Mouse (Mus musculus) heart, embryonic 12.5 days (tissue): ENCODE measurements around the gene Pptc7. TPM values are rescaled to one million over a fixed set of nuclear protein-coding genes. Genes with fewer than 3 reads are reported as not detected.

ENCODE experiments used
- ATAC-seq: fragments of 200-750 bp; cut with Nextera tagmentation; 2 replicates; pipeline ENCODE4 v1.8.0; 2017; ENCODE audit warnings: moderate TSS enrichment, moderate library complexity; ENCODE audit not compliant: insufficient number of reproducible peaks, low FRiP score
- H3K27ac ChIP-seq: fragments of 300-500 bp; sonication (generic); 2 replicates; pipeline ENCODE4 v1.5.1; 2016; ENCODE audit warnings: mild to moderate bottlenecking, moderate library complexity; ENCODE audit not compliant: poor library complexity, severe bottlenecking
- H3K27me3 ChIP-seq: fragments of 300-500 bp; sonication (generic); replicated peaks from 2 replicates; pipeline ENCODE4 v1.6.1; 2016; ENCODE audit warnings: mild to moderate bottlenecking, moderate library complexity
- H3K36me3 ChIP-seq: fragments of 300-500 bp; sonication (generic); 2 replicates; pipeline ENCODE4 v1.6.1; 2016; ENCODE audit warnings: mild to moderate bottlenecking, moderate library complexity
- H3K4me1 ChIP-seq: fragments of 300-500 bp; sonication (generic); replicated peaks from 2 replicates; pipeline ENCODE4 v1.6.1; 2016; ENCODE audit warnings: mild to moderate bottlenecking
- H3K4me2 ChIP-seq: fragments of 300-500 bp; sonication (generic); 2 replicates; pipeline ENCODE4 v1.6.1; 2016; ENCODE audit warnings: mild to moderate bottlenecking, moderate library complexity
- H3K4me3 ChIP-seq: fragments of 300-500 bp; sonication (generic); 2 replicates; pipeline ENCODE4 v1.5.1; 2016; ENCODE audit warnings: mild to moderate bottlenecking
- H3K9ac ChIP-seq: fragments of 300-500 bp; sonication (generic); 2 replicates; pipeline ENCODE4 v1.6.1; 2016; ENCODE audit warnings: mild to moderate bottlenecking, moderate library complexity
- H3K9me3 ChIP-seq: fragments of 300-500 bp; sonication (generic); replicated peaks from 2 replicates; pipeline ENCODE4 v1.6.1; 2016; ENCODE audit warnings: mild to moderate bottlenecking, moderate library complexity
- WGBS: fragments of 180-500 bp; shearing (Covaris S2); methylation state at CpG from one replicate; pipeline ENCODE4 v1.1.7; 2016; 5-methylcytosine and 5-hydroxymethylcytosine counted together
- polyA plus RNA-seq: library from polyadenylated mRNA; unstranded; fragments of >200 nt; fragmentation: Nextera tagmentation; extraction: Ambion mirVana; gene quantifications from 2 replicates; pipeline ENCODE4 v1.2.1, GENCODE M21; 2016

Gene Pptc7
- polyA plus RNA-seq, 1 experiment from 2014 or later: 13.4 TPM

GRCm38 (mm10) chr5:122267899-122268298, 16.3 kb upstream of the Pptc7 start:
- Histone ChIP-seq H3K27me3 (no peaks in the 10 kb centered on the region), H3K9ac (no peak overlapping the region), H3K27ac (no peak overlapping the region), H3K4me2 (no peak overlapping the region), H3K4me3 (no peak overlapping the region), H3K4me1 (peaks cover 12% of the 10 kb centered on the region), H3K36me3 (no peaks in the 10 kb centered on the region), H3K9me3 (no peaks in the 10 kb centered on the region)
- ATAC-seq: no peak
- 23% methylated on average over 5 of the region's 5 CpGs for WGBS

GRCm38 (mm10) chr5:122268858-122269604, 15.1 kb upstream of the Pptc7 start:
- no peaks in the 10 kb centered on the region for H3K36me3 ChIP-seq
- 55% methylated on average over 12 of the region's 12 CpGs for WGBS
- H3K4me1 ChIP-seq: peaks cover 7% of the 10 kb centered on the region; the same call in 1 of the 2 replicates
- no peak overlapping the region for H3K27ac ChIP-seq
- H3K9me3 ChIP-seq: no peaks in the 10 kb centered on the region
- no peaks in the 10 kb centered on the region for H3K27me3 ChIP-seq
- no peak for ATAC-seq
- no peak overlapping the region for H3K4me3 ChIP-seq
- no peak overlapping the region for H3K9ac ChIP-seq
- H3K4me2 ChIP-seq: no peak overlapping the region

- Histone ChIP-seq H3K9ac (no peak overlapping the region), H3K4me1 (peaks cover 10% of the 10 kb centered on the region; the same call in 1 of the 2 replicates), H3K4me2 (no peak overlapping the region), H3K36me3 (no peaks in the 10 kb centered on the region), H3K4me3 (no peak overlapping the region), H3K27ac (no peak overlapping the region), H3K9me3 (no peaks in the 10 kb centered on the region), H3K27me3 (0 out of 2 replicates have a peak, but pooled peaks cover 3% of the 10 kb centered on the region)
- no peak for ATAC-seq
- 75% methylated on average over 5 of the region's 5 CpGs for WGBS
Measured at GRCm38 (mm10) chr5:122272821-122273220, 11.3 kb upstream of the Pptc7 start.

- Histone ChIP-seq H3K27ac (no peak overlapping the region), H3K27me3 (0 out of 2 replicates have a peak, but pooled peaks cover 3% of the 10 kb centered on the region), H3K4me2 (no peak overlapping the region), H3K4me1 (0 out of 2 replicates have a peak, but pooled peaks cover 3% of the 10 kb centered on the region), H3K4me3 (no peak overlapping the region), H3K9me3 (no peaks in the 10 kb centered on the region), H3K9ac (no peak overlapping the region), H3K36me3 (no peaks in the 10 kb centered on the region)
- WGBS: 37% methylated on average over 5 of the region's 5 CpGs
- no peak for ATAC-seq
Measured at GRCm38 (mm10) chr5:122274785-122275184, 9.4 kb upstream of the Pptc7 start.

DNA sequence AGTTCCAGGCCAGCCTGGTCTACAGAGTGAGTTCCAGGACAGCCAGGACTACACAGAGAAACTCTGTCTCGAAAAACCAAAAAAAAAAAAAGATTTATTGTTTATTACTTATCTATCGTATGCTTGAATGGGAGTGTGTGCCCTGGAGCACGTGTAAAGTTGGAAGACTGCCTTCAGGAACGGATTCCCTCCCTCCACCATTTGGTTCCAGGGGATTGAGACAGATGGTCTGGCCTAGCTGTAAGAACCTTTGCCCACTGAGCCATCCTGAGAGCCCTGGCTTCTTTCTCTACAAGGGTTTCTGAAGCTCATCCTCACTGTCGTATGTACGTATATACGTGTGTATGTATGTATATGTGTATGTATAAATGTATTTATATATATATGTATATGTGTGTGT, 5.2 kb upstream of the Pptc7 start:
- Histone ChIP-seq H3K4me1 (peaks cover 19% of the 10 kb centered on the region), H3K27me3 (0 out of 2 replicates have a peak, but pooled peaks cover 3% of the 10 kb centered on the region), H3K36me3 (no peaks in the 10 kb centered on the region), H3K4me3 (no peak overlapping the region), H3K9me3 (no peaks in the 10 kb centered on the region), H3K27ac (no peak overlapping the region), H3K9ac (no peak overlapping the region), H3K4me2 (no peak overlapping the region)
- WGBS: 83% methylated on average over 7 of the region's 7 CpGs
- no peak for ATAC-seq

DNA sequence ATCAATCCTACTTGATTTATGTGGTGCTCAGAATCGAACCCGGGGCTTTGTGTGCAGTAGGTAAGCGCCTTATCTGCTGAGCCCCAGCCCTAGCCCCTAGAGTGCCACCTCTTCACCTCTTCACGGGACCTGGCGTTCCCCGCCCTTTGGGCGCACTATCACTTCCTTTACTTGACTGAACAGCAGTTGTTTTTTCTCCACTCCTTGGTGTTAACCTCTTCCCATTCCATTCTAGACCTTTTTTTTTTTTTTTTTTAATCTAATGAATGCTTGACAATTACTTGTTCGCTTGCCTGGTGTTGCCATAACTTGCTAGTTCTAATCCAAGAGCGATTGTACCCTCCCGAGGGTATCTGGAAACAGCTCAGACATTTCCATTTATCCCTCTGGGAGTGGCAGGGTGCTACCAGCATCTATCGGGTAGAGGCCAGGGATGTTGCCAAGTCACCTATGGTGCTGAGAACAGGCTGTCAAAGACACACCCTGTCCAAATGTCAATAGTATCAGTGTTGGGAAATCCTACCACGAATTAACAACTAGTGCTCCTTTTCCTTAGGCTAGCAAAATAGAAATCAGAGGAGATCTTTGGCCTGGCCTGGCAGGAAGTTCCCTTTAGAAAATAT, 4.3 kb upstream of the Pptc7 start:
- peak overlapping the region; percentile 55; the same call in 1 of the 2 replicates for H3K4me2 ChIP-seq
- no peaks in the 10 kb centered on the region for H3K9me3 ChIP-seq
- WGBS: 69% methylated on average over 12 of the region's 12 CpGs
- H3K27ac ChIP-seq: no peak overlapping the region
- no peaks in the 10 kb centered on the region for H3K36me3 ChIP-seq
- H3K4me3 ChIP-seq: no peak overlapping the region
- H3K4me1 ChIP-seq: peaks cover 16% of the 10 kb centered on the region
- no peak overlapping the region for H3K9ac ChIP-seq
- ATAC-seq: no peak
- 0 out of 2 replicates have a peak, but pooled peaks cover 3% of the 10 kb centered on the region for H3K27me3 ChIP-seq

GRCm38 (mm10) chr5:122280422-122280826, 3.7 kb upstream of the Pptc7 start:
- Histone ChIP-seq H3K9ac (0 out of 2 replicates have a peak overlapping the region, but pooled peaks have one; percentile 9), H3K36me3 (no peaks in the 10 kb centered on the region), H3K9me3 (no peaks in the 10 kb centered on the region), H3K27ac (no peak overlapping the region), H3K4me1 (peaks cover 20% of the 10 kb centered on the region), H3K27me3 (no peaks in the 10 kb centered on the region), H3K4me3 (no peak overlapping the region), H3K4me2 (peak overlapping the region; percentile 55)
- WGBS: 18% methylated on average over 6 of the region's 6 CpGs
- ATAC-seq: no peak

DNA sequence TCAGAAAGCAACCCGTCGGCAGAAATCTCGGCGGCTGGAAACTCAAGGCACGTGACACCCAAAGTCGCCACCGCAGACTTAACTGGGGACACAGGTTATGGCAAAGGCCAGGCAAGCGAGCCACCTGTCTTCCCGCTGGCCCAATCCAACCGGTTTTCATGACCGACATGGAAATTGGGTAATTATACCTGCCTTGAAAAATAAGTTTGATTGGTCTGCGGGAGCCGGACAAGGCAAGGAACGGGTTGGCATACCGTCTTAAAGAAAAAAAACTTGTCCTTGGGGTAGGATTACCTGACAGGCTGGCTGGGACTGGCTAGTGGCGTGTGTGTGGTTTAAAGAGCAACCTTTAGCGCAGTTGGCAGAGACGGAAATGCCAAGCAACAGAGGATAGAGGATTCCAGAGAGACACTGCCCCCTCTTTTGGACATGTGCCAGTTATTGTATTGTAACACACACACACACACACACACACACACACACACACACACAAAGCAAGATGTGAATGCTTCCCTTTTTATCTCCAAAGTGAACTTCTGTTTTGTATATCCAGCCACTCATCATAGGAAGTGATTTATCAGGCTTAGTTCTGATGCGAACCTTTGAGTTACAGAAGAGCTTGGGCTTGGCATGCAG, 3.2 kb upstream of the Pptc7 start:
- H3K9me3 ChIP-seq: no peaks in the 10 kb centered on the region
- 28% methylated on average over 19 of the region's 19 CpGs for WGBS
- no peaks in the 10 kb centered on the region for H3K27me3 ChIP-seq
- H3K4me2 ChIP-seq: peak overlapping the region; percentile 55
- H3K9ac ChIP-seq: 0 out of 2 replicates have a peak overlapping the region, but pooled peaks have one; percentile 9
- ATAC-seq: no peak
- no peak overlapping the region for H3K27ac ChIP-seq
- no peaks in the 10 kb centered on the region for H3K36me3 ChIP-seq
- H3K4me3 ChIP-seq: no peak overlapping the region
- peaks cover 25% of the 10 kb centered on the region for H3K4me1 ChIP-seq

GRCm38 (mm10) chr5:122283828-122284182, 360 bp upstream of the Pptc7 start:
- peak overlapping the region; percentile 99 for H3K4me2 ChIP-seq
- H3K27me3 ChIP-seq: no peaks in the 10 kb centered on the region
- H3K4me3 ChIP-seq: peak overlapping the region; percentile 85; the same call in 1 of the 2 replicates
- WGBS: 24% methylated on average over 2 of the region's 2 CpGs
- no peaks in the 10 kb centered on the region for H3K9me3 ChIP-seq
- no peak overlapping the region for H3K27ac ChIP-seq
- peaks cover 12% of the 10 kb centered on the region for H3K36me3 ChIP-seq
- peaks cover 40% of the 10 kb centered on the region for H3K4me1 ChIP-seq
- no peak for ATAC-seq
- no peak overlapping the region for H3K9ac ChIP-seq

GRCm38 (mm10) chr5:122285029-122285766, 1.0 kb downstream of the Pptc7 start:
- H3K9ac ChIP-seq: peak overlapping the region; percentile 97
- H3K4me3 ChIP-seq: peak overlapping the region; percentile 85
- H3K36me3 ChIP-seq: peaks cover 19% of the 10 kb centered on the region
- no peaks in the 10 kb centered on the region for H3K27me3 ChIP-seq
- H3K4me1 ChIP-seq: peaks cover 37% of the 10 kb centered on the region
- ATAC-seq: peak; percentile 42
- H3K4me2 ChIP-seq: peak overlapping the region; percentile 99
- WGBS: under 1% methylated on average over 34 of the region's 34 CpGs
- peak overlapping the region; percentile 87 for H3K27ac ChIP-seq
- 0 out of 2 replicates have a peak, but pooled peaks cover 2% of the 10 kb centered on the region for H3K9me3 ChIP-seq
